Mouse (Mus musculus): ENCODE data around the gene Slc16a4. TPM values are rescaled to one million over a fixed set of nuclear protein-coding genes. Genes with fewer than 3 reads are reported as not detected.

Gene Slc16a4
- total RNA-seq (2021) = under 1 TPM; 0.18 to 0.25 TPM
- long read RNA-seq, experiment 1, partial matches to known transcripts = 0 of 1 reads
- long read RNA-seq, experiment 1, other reads (novel, unspliced or antisense) = 1 of 1 reads
- long read RNA-seq, experiment 2 = 0 reads

DNA sequence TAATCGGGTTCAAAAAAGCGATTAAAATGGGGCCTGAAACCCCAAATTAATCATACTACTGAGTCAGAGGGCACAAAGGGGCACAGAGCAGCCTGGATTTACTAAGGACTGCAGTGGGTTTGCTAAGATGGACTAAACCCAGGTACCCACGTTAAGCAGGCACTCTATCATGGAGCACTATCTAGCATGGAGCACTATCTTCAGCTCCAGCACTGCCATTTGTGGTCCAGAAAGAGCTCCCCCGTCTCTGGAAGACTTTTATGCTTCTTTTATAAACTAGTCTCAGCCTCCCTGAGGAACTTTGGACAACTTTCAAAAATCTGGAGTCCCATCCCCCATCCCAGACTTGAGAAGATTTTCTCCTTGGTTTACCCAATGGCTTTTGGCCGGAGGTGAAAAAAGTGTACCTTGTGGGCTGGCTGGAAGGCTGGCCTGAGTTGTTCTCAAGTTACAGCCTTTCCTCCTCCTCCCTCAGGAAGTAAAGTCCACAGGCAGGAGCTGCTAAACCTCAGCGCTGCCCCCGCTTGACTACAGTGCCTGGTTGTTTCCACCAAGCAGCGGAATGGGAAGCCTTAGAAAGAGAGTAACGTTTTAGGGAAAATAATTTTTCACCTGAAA lies at the start of gene Slc16a4:
Slc16a4 (plus strand) TSS at position 467 of the 618 bp plus-strand sequence.
- DNase-seq = peak; percentile 9
- intact Hi-C loops (cut with DNase I; ENCODE audit: low total_unique reads) = no loop called here

- no peak for DNase-seq
- intact Hi-C loops (cut with DNase I; ENCODE audit: low total_unique reads) = no loop called here
Observed at GRCm38 (mm10) chr3:107241389-107242094, 49.5 kb upstream of the Slc16a4 start.

- no peak for DNase-seq
- intact Hi-C loops (cut with DNase I; ENCODE audit: low total_unique reads) = no loop called here
Observed at GRCm38 (mm10) chr3:107246876-107247275, 44.2 kb upstream of the Slc16a4 start.

DNA sequence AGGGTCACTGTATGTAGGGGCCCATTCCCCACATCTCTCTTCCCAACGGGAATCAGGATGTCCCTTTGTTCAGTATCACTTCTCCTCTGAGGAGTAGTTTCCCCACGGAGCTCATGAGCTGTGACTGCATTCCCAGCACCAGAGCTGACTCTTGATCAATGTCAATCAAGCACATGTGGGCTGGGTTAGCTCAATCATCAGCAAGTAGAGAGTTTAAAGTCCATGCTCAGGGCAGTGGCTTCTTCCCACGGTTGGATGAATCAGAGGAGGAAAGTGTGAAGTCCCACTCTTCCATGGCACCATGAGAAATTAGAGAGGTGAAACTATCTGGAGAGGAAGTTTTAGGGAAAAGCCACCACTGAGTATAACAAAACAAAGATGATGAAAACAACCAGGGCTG lies 42.0 kb upstream of the Slc16a4 start:
- DNase-seq = no peak
- intact Hi-C loops (cut with DNase I; ENCODE audit: low total_unique reads) = no loop called here

- intact Hi-C loops (cut with DNase I; ENCODE audit: low total_unique reads) = no loop called here
- no peak for DNase-seq
Observed at GRCm38 (mm10) chr3:107250320-107250719, 40.7 kb upstream of the Slc16a4 start.

DNA sequence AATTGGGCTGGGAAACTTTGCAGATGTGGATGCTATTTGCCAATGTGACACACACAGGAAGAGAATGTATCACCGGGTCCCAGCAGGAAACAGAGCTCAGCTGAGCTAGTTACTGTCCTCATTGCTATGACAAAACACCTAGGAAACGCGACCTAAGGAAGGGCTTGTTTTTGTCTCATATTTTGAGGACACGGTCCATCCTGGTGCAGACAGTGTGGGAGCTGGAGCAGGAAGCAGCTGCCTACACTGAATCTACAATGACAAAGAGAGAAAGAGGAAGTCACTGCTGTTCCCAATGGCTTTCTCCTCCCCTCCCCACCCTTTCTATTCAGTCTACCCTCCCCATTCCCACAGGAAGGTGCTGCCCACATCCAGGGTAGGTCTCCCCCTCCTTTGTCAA lies 39.0 kb upstream of the Slc16a4 start:
- no peak for DNase-seq
- intact Hi-C loops (cut with DNase I; ENCODE audit: low total_unique reads) = no loop called here

DNA sequence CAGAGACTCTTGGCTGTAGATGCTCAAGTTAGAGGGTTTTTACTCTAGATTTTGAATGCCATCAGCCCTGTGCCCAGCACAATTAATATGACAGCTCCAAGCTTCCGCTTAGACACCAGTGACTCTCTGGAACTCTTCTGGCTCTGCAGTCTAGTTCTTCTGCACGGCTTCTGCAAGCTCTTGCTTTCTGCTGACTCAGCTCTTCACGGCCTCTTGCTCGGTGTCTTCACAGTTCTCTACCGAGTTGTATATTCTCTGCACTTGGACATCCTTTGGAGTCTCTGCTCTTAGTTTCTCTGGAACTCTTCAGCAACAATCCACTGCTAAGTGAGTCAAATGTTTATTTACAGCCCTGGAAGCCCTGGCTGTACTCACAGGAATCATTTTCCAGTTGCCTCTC lies 37.1 kb upstream of the Slc16a4 start:
- DNase-seq = no peak
- intact Hi-C loops (cut with DNase I; ENCODE audit: low total_unique reads) = no loop called here

DNA sequence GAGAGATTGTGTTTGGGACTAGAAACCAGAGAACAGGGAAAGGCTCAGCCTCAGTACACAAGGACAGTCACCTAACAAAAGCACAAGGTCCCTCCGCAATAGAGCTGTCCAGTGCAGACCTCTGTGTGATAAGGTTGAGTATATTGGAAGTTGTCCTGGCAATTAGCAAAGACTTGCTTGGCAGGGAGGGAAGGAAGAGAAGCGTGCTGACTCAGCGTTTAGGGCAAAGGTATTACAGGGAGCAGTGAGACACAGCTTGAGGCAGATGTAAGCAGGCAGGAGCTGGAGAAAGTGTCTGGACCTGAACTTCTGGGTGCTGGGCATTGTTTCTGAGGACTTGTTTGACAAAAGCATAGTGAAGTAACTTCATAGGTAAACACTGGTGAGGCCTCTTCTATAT lies 35.0 kb upstream of the Slc16a4 start:
- no peak for DNase-seq
- intact Hi-C loops (cut with DNase I; ENCODE audit: low total_unique reads) = no loop called here

GRCm38 (mm10) chr3:107256724-107257123 lies 34.3 kb upstream of the Slc16a4 start:
- DNase-seq = peak; percentile 41
- intact Hi-C loops (cut with DNase I; ENCODE audit: low total_unique reads) = no loop called here

DNA sequence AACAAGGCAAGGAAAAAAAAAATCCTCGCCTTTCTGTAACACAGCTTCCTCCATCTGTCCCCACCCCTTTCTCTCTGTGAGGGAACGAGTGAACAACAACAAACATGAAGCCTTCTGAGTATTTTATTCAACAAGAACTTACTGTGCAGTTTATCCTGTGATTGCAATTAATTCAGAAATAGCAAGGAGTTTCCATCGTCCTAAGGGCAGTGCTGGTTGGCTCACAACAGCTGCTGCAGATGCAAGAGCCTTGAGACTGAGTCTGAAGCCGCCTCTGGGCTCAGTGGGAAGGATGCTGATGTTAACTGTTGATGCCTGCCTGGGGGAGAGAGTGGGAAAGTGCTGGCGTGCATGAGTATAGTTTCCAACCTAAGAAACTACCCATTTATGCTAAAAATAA lies 33.1 kb upstream of the Slc16a4 start:
- intact Hi-C loops (cut with DNase I; ENCODE audit: low total_unique reads) = no loop called here
- no peak for DNase-seq

DNA sequence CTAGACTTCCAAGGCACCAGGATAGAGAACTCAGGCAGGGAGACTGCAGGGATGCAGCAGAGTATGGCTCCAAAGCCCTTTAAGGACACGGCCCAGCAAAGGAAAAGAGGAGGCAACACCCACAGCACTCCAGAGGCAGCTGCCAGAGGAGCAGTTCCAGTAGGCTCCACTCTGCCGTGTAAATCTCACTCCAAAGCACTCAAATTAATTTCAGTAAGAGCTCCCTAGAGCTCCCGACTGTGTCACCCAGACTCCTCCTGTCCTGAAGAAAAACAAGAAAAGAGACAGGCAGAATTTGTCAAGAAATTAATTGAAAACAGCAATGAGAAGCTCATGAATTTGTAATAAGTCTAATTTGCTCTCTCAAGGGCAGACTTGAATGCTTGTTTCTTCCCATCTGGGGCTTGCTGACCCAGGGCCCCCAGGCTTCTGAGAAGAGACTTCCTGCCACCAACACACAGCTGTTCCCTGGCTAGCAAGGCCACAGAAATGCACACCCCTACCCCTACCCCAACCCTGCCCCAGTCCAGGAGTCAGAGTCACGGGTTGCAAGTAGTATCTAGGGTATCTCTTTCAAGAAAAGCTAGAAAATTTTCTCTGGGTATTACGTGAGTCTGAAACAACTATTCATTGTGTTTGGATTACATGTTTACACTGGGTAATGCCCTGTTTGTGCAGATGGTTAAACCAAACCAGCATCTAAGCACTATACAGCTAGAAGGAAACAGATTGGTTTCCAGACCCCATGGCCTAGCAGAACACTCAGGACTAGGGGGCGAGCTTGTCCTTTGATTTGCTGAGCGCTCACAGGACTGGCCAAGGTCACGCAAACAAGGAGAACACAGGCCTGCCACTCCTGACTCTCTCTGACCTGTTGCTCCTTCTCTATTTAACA lies 29.8 kb upstream of the Slc16a4 start:
- peak; percentile 48 for DNase-seq
- intact Hi-C loops (cut with DNase I; ENCODE audit: low total_unique reads) = no loop called here

DNA sequence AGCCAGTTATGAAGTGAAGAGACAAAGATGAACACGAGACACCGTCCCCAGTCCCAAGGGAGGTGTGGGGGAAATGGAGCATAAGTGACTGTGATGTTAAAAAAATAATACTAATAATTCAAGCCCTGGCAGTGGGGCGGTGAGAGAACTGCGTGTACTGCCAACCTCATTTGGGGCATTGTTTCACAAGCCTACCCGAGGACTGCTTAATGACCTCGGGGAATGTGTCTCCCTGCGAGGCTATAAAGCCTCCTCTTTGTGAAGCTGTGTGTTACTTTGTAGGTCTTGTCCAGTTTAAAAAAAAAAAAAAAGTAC lies 29.2 kb upstream of the Slc16a4 start:
- intact Hi-C loops (cut with DNase I; ENCODE audit: low total_unique reads) = no loop called here
- DNase-seq = no peak

- intact Hi-C loops (cut with DNase I; ENCODE audit: low total_unique reads) = no loop called here
- DNase-seq = no peak
Observed at GRCm38 (mm10) chr3:107266814-107267345, 24.1 kb upstream of the Slc16a4 start.

GRCm38 (mm10) chr3:107272433-107272832 lies 18.6 kb upstream of the Slc16a4 start:
- no peak for DNase-seq
- intact Hi-C loops (cut with DNase I; ENCODE audit: low total_unique reads) = loop anchor here (2.0 to 5.0 kb wide), 2 partner anchors 36 to 200 kb away; no protein-coding TSS in a partner anchor

DNA sequence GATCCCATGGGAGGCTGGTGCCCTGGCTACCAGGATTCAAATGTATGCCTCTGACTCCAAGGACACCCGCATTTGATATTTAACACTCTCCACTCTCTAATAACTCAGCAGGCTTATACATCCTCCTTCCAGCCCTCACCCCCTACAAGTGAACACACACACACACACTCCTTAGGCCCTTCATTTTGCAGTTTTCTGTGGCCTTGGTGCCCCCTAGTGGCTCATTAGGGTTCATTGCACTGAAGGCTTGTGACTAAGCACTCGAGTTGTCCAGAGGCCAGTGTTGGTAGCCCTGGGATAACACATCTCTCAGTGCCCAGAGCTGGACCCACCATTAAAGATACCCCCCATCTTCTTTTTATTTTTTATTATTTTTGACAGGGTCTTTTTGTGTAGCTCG lies 17.2 kb upstream of the Slc16a4 start:
- DNase-seq = peak; percentile 47
- intact Hi-C loops (cut with DNase I; ENCODE audit: low total_unique reads) = loop anchor here (2.0 to 5.0 kb wide), 2 partner anchors 37 to 198 kb away; no protein-coding TSS in a partner anchor

DNA sequence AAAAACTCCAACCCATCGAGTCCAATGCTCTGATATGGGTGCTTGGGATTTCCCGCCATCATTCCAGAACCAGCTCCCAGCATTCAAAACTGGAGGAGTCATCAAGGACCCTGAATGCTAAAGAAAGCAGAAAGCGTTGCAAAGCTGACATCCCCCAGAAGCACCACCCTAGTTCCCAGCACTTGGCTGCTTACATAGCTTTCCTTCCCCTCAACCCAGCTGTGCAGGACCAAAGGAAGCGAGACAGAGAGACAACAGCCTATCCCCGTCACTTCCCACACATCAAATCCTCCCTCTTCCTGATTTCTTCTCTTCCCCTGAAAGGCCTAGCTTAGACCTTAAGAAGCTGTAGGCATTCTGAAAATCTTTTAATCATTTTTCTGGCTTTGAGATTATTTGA lies 15.7 kb upstream of the Slc16a4 start:
- intact Hi-C loops (cut with DNase I; ENCODE audit: low total_unique reads) = no loop called here
- no peak for DNase-seq

GRCm38 (mm10) chr3:107275996-107276395 lies 15.0 kb upstream of the Slc16a4 start:
- intact Hi-C loops (cut with DNase I; ENCODE audit: low total_unique reads) = no loop called here
- no peak for DNase-seq

GRCm38 (mm10) chr3:107276626-107277025 lies 14.4 kb upstream of the Slc16a4 start:
- intact Hi-C loops (cut with DNase I; ENCODE audit: low total_unique reads) = no loop called here
- DNase-seq = no peak

DNA sequence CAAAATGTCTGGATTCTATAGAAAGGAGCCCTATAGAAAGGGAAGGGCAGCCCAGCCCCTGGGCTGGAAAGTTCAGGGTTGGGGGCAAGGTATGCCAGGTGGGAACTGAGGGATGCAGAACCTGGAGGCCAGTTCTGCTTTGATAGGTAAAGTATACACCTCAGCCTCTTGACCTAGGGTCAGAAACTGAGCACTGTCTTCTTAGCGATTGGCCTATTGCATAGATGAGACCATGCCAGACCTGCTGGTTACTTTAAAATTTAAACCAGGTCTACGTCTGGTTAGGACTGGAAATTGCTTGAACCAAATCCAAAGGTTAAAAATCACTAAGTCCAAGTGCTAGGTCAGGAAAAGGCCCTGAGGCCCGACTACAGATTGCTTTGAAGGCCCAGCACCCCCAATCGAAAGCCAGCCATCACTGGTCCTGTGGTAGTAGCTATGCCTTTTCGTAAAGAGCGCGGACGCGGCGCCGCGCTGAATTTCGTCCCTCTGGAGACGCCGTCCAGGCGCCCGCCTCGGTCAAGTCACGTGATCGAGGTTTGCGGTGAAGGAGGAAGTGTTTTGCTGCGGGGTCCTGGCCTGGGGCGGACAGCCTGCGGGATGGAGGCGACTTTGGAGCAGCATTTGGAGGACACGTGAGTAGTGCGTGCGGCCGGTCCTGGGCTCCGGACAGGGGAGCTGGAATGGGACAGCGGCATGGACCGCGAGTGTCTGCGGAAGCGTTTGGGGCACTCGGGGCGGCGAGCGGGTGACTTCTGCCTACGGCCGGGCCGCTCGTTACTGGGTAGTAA lies 12.4 kb upstream of the Slc16a4 start, which contains the start of gene Lamtor5:
Lamtor5 (plus strand) TSS at position 380 of the 791 bp plus-strand sequence.
- intact Hi-C loops (cut with DNase I; ENCODE audit: low total_unique reads) = no loop called here
- DNase-seq = peak; percentile 87

All from gastrocnemius, postnatal 14 days (tissue).